23 mouse cellular contexts compared by ENCODE assay signal in the genomic region with DNA sequence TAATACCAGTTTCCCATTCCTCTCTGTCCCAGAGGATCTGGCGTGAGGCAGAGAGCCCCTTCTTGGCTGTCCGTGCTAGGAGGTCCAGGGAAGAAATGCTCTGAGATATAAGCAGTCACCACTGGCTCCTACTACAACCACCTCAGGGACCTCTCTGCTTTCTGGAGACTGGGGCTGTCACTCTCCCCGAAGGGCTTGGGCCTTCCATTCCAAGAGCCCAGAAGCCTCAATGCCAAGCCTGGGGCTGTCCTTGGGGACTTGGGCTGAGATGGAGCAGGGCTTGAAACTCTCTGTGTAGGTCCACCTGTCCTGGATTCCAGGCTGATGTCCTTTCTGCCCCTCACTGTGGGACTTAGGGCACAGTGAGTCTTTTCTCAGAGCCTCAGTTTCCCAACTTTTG. TPM values are rescaled to one million over a fixed set of nuclear protein-coding genes. Genes with fewer than 3 reads are reported as not detected.
DNase-seq lines count a peak whose midpoint lies in the region; ATAC-seq and TF ChIP-seq lines count a peak whose summit lies in the region.
"Had no signal": no experiment of that assay in that cellular context is flagged by ENCODE, and none has a peak within 500 bp of the region (broad histone marks: within the 10 kb centered on the region; RNA-seq: fewer than 3 reads in every experiment).

No protein-coding gene starts in this region.

- H3K36me3 ChIP-seq in forebrain, embryonic 12.5 days (replicated peaks) = no peaks in the 10 kb centered on the region
- peaks cover 6% of the 10 kb centered on the region; the same call in 1 of the 2 replicates for H3K36me3 ChIP-seq in forebrain, postnatal 0 days (ENCODE audit: insufficient read depth)
- H3K36me3 ChIP-seq in hindbrain, embryonic 11.5 days (ENCODE audit: control insufficient read depth, insufficient read depth, low read length) = no peaks in the 10 kb centered on the region
- H3K36me3 ChIP-seq in midbrain, embryonic 10.5 days = no peaks in the 10 kb centered on the region
- H3K36me3 ChIP-seq in neural tube, embryonic 11.5 days (ENCODE audit: control insufficient read depth, insufficient read depth, low read length) = no peaks in the 10 kb centered on the region
- H3K36me3 ChIP-seq: heart, embryonic 15.5 days; stomach, embryonic 15.5 days had no signal

- WGBS in forebrain, embryonic 12.5 days = 3% methylated on average over 3 of the region's 3 CpGs
- WGBS in forebrain, postnatal 0 days = 13% methylated on average over 3 of the region's 3 CpGs
- 0% methylated on average over 3 of the region's 3 CpGs for WGBS in hindbrain, embryonic 11.5 days
- WGBS in midbrain, embryonic 10.5 days = 0% methylated on average over 3 of the region's 3 CpGs
- 6% methylated on average over 3 of the region's 3 CpGs for WGBS in neural tube, embryonic 11.5 days

- TF ChIP-seq CTCF in forebrain, postnatal 0 days (IDR thresholded peaks at IDR 0.05; ENCODE audit: low read depth) = no peak

- peak overlapping the region; percentile 6 for H3K4me2 ChIP-seq in forebrain, embryonic 12.5 days
- H3K4me2 ChIP-seq in forebrain, postnatal 0 days (ENCODE audit: low read depth) = no peak overlapping the region
- H3K4me2 ChIP-seq in hindbrain, embryonic 11.5 days (replicated peaks; ENCODE audit: low read depth, low read length) = peak overlapping the region; percentile 16; the same call in 1 of the 2 replicates
- peak overlapping the region; percentile 25 for H3K4me2 ChIP-seq in neural tube, embryonic 11.5 days (ENCODE audit: low read depth)
- H3K4me2 ChIP-seq: heart, embryonic 15.5 days; stomach, embryonic 15.5 days had no signal

- no peaks in the 10 kb centered on the region for H3K9me3 ChIP-seq in forebrain, embryonic 12.5 days
- no peaks in the 10 kb centered on the region for H3K9me3 ChIP-seq in forebrain, postnatal 0 days (ENCODE audit: low read length)
- H3K9me3 ChIP-seq in hindbrain, embryonic 11.5 days (ENCODE audit: control insufficient read depth, low read length) = no peaks in the 10 kb centered on the region
- H3K9me3 ChIP-seq in midbrain, embryonic 10.5 days (replicated peaks) = no peaks in the 10 kb centered on the region
- H3K9me3 ChIP-seq in neural tube, embryonic 11.5 days (ENCODE audit: control insufficient read depth, low read length) = no peaks in the 10 kb centered on the region
- H3K9me3 ChIP-seq: heart, embryonic 15.5 days; stomach, embryonic 15.5 days had no signal

- no peak overlapping the region for H3K27ac ChIP-seq in forebrain, embryonic 12.5 days
- H3K27ac ChIP-seq in forebrain, postnatal 0 days (ENCODE audit: low read depth, low read length) = no peak overlapping the region
- H3K27ac ChIP-seq in hindbrain, embryonic 11.5 days (ENCODE audit: low read depth, low read length) = no peak overlapping the region
- H3K27ac ChIP-seq in midbrain, embryonic 10.5 days (replicated peaks) = peak overlapping the region; percentile 84
- no peak overlapping the region for H3K27ac ChIP-seq in neural tube, embryonic 11.5 days (ENCODE audit: low read depth, low read length)
- H3K27ac ChIP-seq: heart, embryonic 15.5 days; stomach, embryonic 15.5 days had no signal

- H3K27me3 ChIP-seq in forebrain, embryonic 12.5 days = peaks cover 100% of the 10 kb centered on the region
- peaks cover 84% of the 10 kb centered on the region for H3K27me3 ChIP-seq in forebrain, postnatal 0 days (ENCODE audit: insufficient read depth, low read length)
- H3K27me3 ChIP-seq in hindbrain, embryonic 11.5 days (ENCODE audit: control insufficient read depth, insufficient read depth, low read length) = peaks cover 92% of the 10 kb centered on the region
- peaks cover 100% of the 10 kb centered on the region for H3K27me3 ChIP-seq in midbrain, embryonic 10.5 days (ENCODE audit: low read depth, poor library complexity, severe bottlenecking)
- peaks cover 91% of the 10 kb centered on the region for H3K27me3 ChIP-seq in neural tube, embryonic 11.5 days (ENCODE audit: control insufficient read depth, insufficient read depth, low read length)

- H3K4me3 ChIP-seq in forebrain, embryonic 12.5 days (replicated peaks) = no peak overlapping the region; the same call in 1 of the 2 replicates
- H3K4me3 ChIP-seq in forebrain, postnatal 0 days (ENCODE audit: low read depth, low read length) = no peak overlapping the region
- H3K4me3 ChIP-seq in hindbrain, embryonic 11.5 days (ENCODE audit: low read depth, low read length) = 0 out of 2 replicates have a peak overlapping the region, but pooled peaks have one; percentile 6
- peak overlapping the region; percentile 53 for H3K4me3 ChIP-seq in midbrain, embryonic 10.5 days
- H3K4me3 ChIP-seq in neural tube, embryonic 11.5 days (ENCODE audit: low read depth, low read length) = peak overlapping the region; percentile 23
- H3K4me3 ChIP-seq: heart, embryonic 15.5 days; stomach, embryonic 15.5 days had no signal

- no peak for DNase-seq in forebrain, postnatal 0 days
- DNase-seq in hindbrain, embryonic 11.5 days (ENCODE audit: low spot score) = peak; percentile 51
- DNase-seq in midbrain, embryonic 10.5 days (ENCODE audit: low spot score) = peak; percentile 47
- DNase-seq in neural tube, embryonic 11.5 days (ENCODE audit: low spot score) = peak; percentile 31
- DNase-seq in MN1 (ENCODE audit: low spot score) = no peak
- DNase-seq in kidney, adult 11 months = no peak
- DNase-seq in adrenal gland, postnatal 36 days = no peak
- DNase-seq: adrenal gland, postnatal 25 days; B cell, adult 2 months; embryo, embryonic 11 days; heart, adult 18-20 months; kidney, adult 2 months; lung, adult 18-20 months; spleen, adult 18-20 months; thymus, adult 2 months had no signal

- no peak for ATAC-seq in forebrain, embryonic 12.5 days (ENCODE audit: low FRiP score)
- no peak for ATAC-seq in forebrain, postnatal 0 days
- no peak for ATAC-seq in hindbrain, embryonic 11.5 days (ENCODE audit: low FRiP score)
- ATAC-seq in neural tube, embryonic 11.5 days (ENCODE audit: insufficient read depth, low FRiP score, low TSS enrichment) = no peak
- ATAC-seq: Patski had no signal

- no peak overlapping the region for H3K9ac ChIP-seq in forebrain, embryonic 12.5 days
- H3K9ac ChIP-seq in forebrain, postnatal 0 days = no peak overlapping the region
- no peak overlapping the region for H3K9ac ChIP-seq in hindbrain, embryonic 11.5 days (ENCODE audit: low read depth, low read length)
- H3K9ac ChIP-seq in neural tube, embryonic 11.5 days (ENCODE audit: low read length) = no peak overlapping the region
- H3K9ac ChIP-seq: heart, embryonic 15.5 days; stomach, embryonic 15.5 days had no signal

- peaks cover 61% of the 10 kb centered on the region for H3K4me1 ChIP-seq in forebrain, embryonic 12.5 days
- 0 out of 2 replicates have a peak, but pooled peaks cover 2% of the 10 kb centered on the region for H3K4me1 ChIP-seq in forebrain, postnatal 0 days (ENCODE audit: insufficient read depth)
- peaks cover 21% of the 10 kb centered on the region for H3K4me1 ChIP-seq in hindbrain, embryonic 11.5 days (replicated peaks; ENCODE audit: control insufficient read depth, insufficient read depth, low read length)
- peaks cover 65% of the 10 kb centered on the region for H3K4me1 ChIP-seq in midbrain, embryonic 10.5 days
- peaks cover 28% of the 10 kb centered on the region for H3K4me1 ChIP-seq in neural tube, embryonic 11.5 days (ENCODE audit: control insufficient read depth, insufficient read depth, low read length)

RNA-seq across cellular contexts. Expression of gene Barhl1, which starts 5.6 kb away (rescaled TPM):
- polyA plus RNA-seq in forebrain, embryonic 12.5 days (2016; fragmentation: Nextera tagmentation; extraction: Ambion mirVana) = 4.4 and 5.7 TPM in 2 replicates
- 0.38 and 0.57 TPM in 2 replicates for total RNA-seq in forebrain, postnatal 0 days (2014; rRNA removed)
- polyA plus RNA-seq in forebrain, postnatal 0 days (2015; fragmentation: Nextera tagmentation; extraction: Ambion mirVana) = 0.16 and 1.0 TPM in 2 replicates
- 9.4 and 9.9 TPM in 2 replicates for polyA plus RNA-seq in hindbrain, embryonic 11.5 days (2014; fragmentation: Nextera tagmentation; extraction: Ambion mirVana)
- polyA plus RNA-seq in midbrain, embryonic 10.5 days (2016; fragmentation: Nextera tagmentation; extraction: Ambion mirVana) = 10.9 and 13.8 TPM in 2 replicates
- polyA plus RNA-seq in neural tube, embryonic 11.5 days (2014; fragmentation: Nextera tagmentation; extraction: Ambion mirVana) = 9.2 and 10.2 TPM in 2 replicates
- total RNA-seq in adrenal gland, postnatal 36 days (2021) = not detected
- total RNA-seq: adrenal gland, postnatal 25 days; gastrocnemius, adult 8-10 months; heart, adult 18-20 months; hematopoietic stem cell, adult 5-6 weeks; liver, adult 2 months; megakaryocyte-erythroid progenitor cell, adult 5-6 weeks had no signal
- polyA plus RNA-seq: heart, embryonic 15.5 days had no signal

Comparison
In these comparisons a context has a peak if more than half of its experiments do, and no peak if none do; other contexts are left out.
1. H3K4me3 ChIP-seq: peak in hindbrain, embryonic 11.5 days (single experiment), midbrain, embryonic 10.5 days (single experiment) and neural tube, embryonic 11.5 days (single experiment); none in forebrain, embryonic 12.5 days (single experiment) and forebrain, postnatal 0 days (single experiment).
2. DNase-seq: peak in hindbrain, embryonic 11.5 days (single experiment), midbrain, embryonic 10.5 days (single experiment) and neural tube, embryonic 11.5 days (single experiment); none in forebrain, postnatal 0 days (single experiment), MN1 (single experiment), kidney, adult 11 months (single experiment) and adrenal gland, postnatal 36 days (0 of 2).